Mouse (Mus musculus): Measurements from ENCODE around the gene 4930523C07Rik.

Gene 4930523C07Rik

DNA sequence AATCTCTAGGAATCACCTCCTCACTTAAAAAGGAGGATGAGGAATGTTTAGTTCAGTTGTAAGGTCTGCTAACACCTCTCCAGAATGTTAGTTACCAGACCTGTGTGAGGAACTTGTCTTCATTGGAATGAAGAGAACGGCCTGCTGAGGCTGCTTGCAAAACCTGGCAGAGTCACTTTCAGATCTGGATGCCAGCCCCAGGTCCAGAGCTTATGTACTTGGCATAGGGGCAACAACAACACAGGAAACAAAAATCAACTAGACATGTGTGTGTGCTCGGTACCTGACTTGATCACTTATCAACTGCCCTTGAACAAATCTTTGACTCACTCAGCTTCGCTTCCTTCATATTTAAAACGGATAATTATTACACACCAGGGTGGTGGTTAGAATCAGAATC is 2.6 kb downstream of the 4930523C07Rik start:
- DNase-seq (ENCODE audit: low spot score), result no peak

- no peak for DNase-seq (ENCODE audit: low spot score)
Observed at GRCm38 (mm10) chr1:160047481-160047931, 3.3 kb downstream of the 4930523C07Rik start.

DNA sequence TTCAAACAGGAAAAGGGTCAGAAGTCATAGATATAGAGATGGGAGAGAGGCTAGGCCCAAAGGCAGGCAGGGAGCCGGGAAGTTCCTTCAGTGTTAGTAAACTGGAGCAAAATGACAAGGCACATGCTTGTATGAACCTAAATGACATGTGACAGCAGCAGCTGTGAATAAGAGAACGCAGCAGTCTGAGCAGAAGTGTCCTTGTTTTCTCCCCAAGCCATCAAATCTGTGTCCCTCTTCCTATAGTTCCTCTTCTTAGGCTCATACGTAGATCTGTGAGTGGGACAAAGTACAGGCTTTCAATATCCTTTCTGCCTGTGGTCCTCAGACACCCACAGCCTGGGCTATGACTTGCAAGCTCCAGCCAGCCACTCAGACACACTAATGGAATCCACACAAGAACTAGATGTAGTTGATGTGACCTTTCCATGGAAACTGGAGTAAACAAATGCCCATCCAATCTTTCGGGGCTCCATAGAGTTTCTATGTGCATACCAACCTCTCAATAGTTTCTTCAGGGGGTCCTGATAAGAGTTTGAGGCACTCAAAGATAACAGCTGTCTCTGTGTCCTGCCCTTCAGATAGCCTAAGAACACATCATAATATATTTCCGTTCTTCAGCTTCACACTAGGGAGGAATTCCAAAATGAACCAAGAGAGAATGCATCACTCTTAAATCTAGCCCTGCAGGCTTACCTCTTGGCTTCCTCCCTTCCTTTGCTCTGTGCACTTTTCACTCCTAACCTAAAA is 5.1 kb downstream of the 4930523C07Rik start:
- DNase-seq (ENCODE audit: low spot score), result no peak

DNA sequence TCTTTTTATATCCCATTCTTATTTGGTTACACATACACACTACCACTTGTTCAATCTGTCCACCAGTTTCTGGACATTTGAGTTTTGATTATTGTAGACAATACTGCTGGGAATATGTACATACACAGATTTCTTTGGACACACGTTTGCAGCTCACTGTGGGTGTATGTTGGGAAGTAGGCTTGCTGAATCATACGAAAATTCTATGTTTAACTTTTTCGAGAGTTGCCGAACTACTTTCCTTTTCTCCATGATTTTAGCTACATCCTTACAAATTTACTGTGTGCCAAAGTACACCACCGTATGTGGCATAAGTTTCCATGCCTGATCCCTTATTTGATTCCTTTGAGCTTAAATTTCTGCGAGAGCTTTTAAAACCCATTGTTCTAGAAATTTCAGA is 6.7 kb downstream of the 4930523C07Rik start:
- DNase-seq (ENCODE audit: low spot score), result no peak

- no peak for DNase-seq (ENCODE audit: low spot score)
Observed at GRCm38 (mm10) chr1:160052556-160053315, 8.6 kb downstream of the 4930523C07Rik start.

GRCm38 (mm10) chr1:160053510-160054305 is 9.5 kb downstream of the 4930523C07Rik start:
- no peak for DNase-seq (ENCODE audit: low spot score)

DNA sequence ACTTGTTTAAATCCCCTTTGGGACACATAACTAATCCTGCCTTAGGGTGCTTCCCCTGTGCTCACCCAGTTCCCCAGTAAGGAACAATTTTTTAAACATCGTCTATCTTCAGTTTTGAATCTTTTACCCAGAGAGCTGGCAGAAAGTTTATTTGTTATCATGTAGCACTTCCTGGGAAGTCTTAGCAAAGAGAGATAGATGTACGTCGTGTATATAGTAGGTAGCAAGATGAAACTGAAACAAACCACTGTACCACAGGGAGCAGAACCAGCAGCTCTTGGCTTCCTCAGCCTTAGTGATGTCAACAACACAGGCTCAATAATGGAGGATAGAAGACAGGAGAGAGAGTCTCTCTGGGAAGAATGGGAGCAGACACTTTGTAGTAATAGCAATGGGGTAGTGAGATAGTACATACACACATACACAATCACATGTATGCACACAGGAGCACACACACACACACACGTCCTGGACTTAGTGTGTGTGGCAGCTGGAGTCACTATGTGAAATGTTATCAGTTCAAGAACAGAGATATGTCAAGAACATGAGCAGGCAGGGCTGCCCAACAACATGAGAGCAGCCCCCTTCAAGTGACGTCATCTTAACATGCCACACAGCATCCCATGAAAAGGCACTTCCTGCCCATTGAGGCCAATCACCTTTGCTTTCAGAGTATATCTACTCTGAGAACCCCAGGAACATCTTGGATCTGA is 10.3 kb downstream of the 4930523C07Rik start:
- no peak for DNase-seq (ENCODE audit: low spot score)

DNA sequence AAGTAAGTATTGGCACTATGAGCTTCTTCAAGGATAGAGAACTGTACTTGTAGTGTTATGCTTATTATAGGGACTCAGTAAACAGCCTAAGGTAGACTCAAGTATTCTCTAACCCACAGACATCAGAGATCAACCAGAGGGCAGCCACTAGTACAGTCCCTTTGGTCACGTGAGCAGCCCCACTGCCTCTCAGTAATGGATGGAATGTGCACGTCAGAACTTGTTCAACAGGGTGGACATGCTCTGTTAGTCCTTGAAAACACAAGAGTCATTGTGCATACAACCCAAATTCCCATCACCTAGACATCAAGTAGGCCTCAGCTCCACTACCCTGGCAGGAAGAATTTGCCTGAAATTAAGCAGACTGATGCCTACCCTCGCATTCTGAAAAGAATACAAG is 13.5 kb downstream of the 4930523C07Rik start:
- DNase-seq (ENCODE audit: low spot score), result no peak

GRCm38 (mm10) chr1:160059908-160060307 is 15.7 kb downstream of the 4930523C07Rik start:
- DNase-seq (ENCODE audit: low spot score), result no peak

DNA sequence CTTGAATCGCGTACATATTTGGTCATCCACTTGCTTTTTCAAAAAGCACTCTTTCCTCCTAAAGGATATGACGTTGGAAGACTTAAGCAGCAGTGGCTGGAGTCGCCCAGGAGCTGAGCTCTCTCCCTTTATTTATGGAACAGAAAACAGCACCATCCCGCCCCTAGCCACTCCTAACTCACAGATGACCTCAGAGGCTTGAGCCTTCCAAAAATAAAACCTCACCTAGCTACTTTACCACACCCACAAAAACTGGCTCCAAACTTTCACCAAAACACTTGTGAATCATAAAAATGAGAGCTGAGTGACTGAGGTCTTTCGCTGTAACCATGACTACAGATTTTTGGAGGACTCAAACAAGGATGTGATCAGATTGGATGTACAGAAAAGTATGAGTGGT is 16.4 kb downstream of the 4930523C07Rik start:
- DNase-seq (ENCODE audit: low spot score), result no peak

DNA sequence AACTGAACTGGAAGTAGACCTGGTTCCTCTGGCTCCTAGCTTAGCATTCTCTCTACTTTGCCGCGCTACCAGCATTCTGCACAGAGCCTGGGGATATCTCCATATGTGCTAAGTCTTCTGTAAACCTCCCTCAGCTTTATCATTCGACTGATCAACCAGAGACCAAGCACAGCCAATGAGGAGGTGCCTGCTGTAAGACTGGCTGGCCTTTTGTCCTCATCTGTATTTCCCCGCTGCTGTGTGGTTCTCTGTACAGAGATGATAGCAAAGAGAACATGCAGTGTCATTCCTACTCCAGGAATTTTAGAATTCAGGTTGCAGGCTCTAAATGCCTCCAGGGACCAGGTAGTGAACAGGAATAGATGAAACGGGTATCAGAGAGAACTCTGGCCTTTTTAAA is 17.1 kb downstream of the 4930523C07Rik start:
- no peak for DNase-seq (ENCODE audit: low spot score)

DNA sequence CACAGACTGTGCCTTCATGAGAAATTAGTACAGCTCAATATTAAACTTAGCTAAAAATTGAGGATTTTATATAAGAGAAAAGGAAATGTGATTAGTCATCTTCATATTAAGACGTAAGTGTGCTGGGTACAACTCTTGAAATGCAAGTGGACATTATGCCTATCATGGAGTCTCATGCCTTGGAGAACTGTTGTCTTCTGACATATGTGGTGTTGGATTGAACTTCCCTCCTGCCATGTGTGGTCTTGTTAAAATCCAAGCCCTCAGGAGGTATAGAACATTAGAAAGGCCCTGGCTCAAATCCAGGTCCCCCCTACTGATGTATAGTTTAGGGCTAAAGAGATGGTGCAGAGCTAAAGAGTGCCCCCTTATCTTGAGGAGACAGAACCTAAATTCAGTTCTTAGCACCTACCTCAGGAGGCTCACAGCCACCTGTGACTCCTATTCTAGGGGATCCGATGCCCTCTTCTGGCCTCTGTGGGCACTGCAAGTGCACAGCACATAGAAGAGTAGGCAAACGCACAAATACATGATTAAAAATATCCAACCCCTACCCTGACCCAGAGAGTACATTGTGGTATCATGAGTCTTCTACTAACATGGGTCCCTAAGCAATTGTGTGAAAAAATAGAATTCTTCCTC is 17.7 kb downstream of the 4930523C07Rik start:
- no peak for DNase-seq (ENCODE audit: low spot score)

GRCm38 (mm10) chr1:160064547-160065144 is 20.5 kb downstream of the 4930523C07Rik start:
- DNase-seq (ENCODE audit: low spot score), result no peak

DNA sequence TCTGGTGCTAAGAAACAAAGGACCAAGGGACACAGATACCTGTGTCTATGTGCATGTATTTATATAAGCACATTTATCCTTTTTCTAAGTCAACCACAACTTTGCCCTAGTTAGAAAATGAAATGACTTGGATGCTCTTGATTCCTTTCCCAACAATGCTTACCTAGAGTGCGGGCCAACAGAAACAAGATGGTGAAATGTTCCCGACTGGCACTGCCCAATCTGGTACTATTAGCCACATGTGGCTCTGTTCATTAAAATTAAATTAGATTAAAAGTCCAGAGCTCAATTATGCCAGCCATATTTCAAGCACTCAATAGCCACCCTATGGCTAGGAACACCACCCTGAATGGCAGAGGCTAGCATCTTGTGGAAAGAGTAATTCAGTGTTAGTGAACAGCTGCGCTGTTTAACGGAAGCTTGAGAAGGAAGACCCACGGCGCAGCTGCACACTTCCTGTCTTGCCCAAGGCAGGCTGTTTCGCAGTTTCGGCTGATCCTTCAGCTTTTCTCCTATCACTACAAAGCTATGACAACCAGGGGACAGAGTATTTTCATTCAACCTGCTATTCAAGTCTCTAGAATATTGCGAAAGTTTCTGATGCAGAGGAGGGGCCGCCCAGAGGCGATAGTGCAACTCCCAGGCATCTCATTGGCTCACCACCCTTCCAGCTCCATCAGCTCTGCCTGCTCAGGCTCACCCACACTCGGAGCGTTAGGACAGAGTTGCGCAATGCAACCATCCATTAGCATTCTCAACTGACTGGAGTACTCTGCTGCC is 34.9 kb downstream of the 4930523C07Rik start:
- no peak for DNase-seq (ENCODE audit: low spot score)

- DNase-seq (ENCODE audit: low spot score), result peak; percentile 66
Observed at GRCm38 (mm10) chr1:160080800-160081436, 36.7 kb downstream of the 4930523C07Rik start.

GRCm38 (mm10) chr1:160082647-160083046 is 38.5 kb downstream of the 4930523C07Rik start:
- DNase-seq (ENCODE audit: low spot score), result no peak

DNA sequence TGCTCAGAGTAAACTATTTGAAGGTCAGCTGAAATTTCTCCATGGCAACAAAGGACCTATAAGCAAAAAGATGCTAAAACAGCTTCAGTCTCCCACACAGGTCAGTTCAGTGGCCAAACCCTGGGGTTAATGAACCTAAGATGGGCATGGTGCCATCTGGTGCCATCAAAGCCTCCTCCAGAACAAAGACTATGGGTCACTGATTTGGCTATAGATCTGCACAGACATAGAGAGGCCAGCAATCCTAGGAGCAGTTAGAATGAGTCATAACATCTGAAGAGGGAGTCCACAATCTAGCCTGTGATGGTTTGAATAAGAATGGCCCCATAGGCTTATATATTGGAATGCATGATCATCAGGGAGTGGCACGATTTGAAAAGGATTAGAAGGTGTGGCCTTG is 40.1 kb downstream of the 4930523C07Rik start:
- no peak for DNase-seq (ENCODE audit: low spot score)

GRCm38 (mm10) chr1:160086651-160087050 is 42.5 kb downstream of the 4930523C07Rik start:
- no peak for DNase-seq (ENCODE audit: low spot score)

DNA sequence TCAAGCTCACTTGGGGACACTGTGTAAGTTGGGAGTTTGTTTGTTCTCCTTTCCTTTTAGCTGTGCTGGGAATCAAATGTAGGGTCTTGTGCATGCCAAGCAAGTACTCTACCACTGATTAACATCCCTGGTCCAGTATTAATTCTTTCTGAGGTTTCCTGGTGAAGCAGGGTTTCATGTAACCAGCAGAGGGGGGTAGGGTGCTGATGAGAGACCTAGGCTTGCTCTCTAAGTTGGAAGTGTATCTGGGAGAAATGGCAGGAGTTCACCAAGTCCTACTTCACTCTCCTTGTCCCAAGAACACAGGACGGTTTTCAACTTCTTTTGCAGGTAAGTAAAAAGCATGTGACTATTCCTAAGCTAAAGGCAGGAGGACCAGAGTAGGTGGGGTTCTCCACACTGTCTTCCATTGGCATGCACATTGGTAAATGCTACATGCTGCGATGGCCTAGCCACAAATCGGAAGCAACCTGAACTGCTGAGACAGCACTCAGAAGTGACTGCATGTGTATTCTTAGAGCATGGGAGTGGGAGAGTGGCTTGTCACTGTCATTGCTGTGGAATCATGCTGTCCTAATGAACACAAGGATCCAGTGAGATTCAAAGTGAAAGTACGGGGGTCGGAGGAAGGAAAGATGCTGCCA is 55.6 kb downstream of the 4930523C07Rik start:
- no peak for DNase-seq (ENCODE audit: low spot score)
